Mouse (Mus musculus): Measurements from ENCODE around the gene Gm49383. TPM values are rescaled to one million over a fixed set of nuclear protein-coding genes. Genes with fewer than 3 reads are reported as not detected.

The Gm49383 gene
- polyA plus RNA-seq, 1 experiment from 2014 or later = 10.2 TPM

DNA sequence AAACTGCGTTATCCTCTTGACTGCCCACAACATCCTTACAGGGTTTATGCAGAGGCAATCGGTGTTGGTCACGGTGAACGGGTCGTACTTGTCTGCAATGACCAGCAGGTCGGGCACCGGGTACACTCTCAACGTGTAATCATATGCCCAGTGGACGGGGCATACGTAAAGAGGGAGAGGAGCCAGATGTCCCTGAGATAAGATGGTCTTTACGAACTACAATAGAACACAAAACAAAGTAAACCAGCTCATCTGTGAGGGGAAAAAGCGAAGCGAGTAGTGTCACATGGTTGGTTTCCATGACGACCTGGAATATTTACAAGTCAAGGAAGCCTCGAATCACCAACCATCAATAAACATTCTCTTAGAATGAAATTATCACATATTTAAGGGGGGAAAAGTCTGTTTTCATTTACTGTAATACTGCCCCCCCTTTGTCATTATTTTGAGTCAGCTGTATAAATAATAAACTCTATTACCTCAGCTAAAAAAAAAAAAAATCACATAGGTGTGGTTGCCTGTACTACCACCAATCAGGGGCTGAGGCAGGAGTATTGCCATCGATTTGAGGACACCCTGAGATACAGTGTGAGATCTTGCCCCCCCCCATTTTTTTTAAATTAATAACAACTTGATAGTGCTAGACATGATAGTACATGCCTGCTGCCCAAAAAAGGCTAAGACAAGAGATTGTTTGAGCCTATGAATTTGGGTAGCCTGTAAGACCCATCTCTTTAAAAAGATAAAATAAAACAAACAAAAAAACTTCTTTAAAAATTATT lies 7.3 kb upstream of the Gm49383 start, which contains the start of gene Gm49384:
TSS of gene Gm49384 (minus strand) at position 216 of the 782 bp plus-strand sequence.
- Histone ChIP-seq H3K36me3 (ENCODE audit: control insufficient read depth, insufficient read depth) (peaks cover 20% of the 10 kb centered on the region; the same call in 1 of the 2 replicates), H3K4me1 (replicated peaks; ENCODE audit: control insufficient read depth, insufficient read depth, low read length) (no peaks in the 10 kb centered on the region), H3K27me3 (replicated peaks; ENCODE audit: control insufficient read depth, insufficient read depth, low read length) (no peaks in the 10 kb centered on the region), H3K27ac (ENCODE audit: low read depth, low read length) (no peak within 1 kb of the TSS), H3K4me3 (ENCODE audit: low read depth, low read length) (no peak within 1 kb of the TSS), H3K9me3 (ENCODE audit: control insufficient read depth) (no peaks in the 10 kb centered on the region), H3K9ac (ENCODE audit: low read depth, low read length) (no peak within 1 kb of the TSS), H3K4me2 (replicated peaks; ENCODE audit: low read depth) (no peak within 1 kb of the TSS)
- no peak for TF ChIP-seq CTCF (IDR thresholded peaks at IDR 0.05; ENCODE audit: low read depth)
- WGBS = 73% methylated on average over 16 of the region's 16 CpGs
- no peak for ATAC-seq

GRCm38 (mm10) chr12:69198985-69199384 lies 2.1 kb upstream of the Gm49383 start:
- Histone ChIP-seq H3K9me3 (ENCODE audit: control insufficient read depth) (no peaks in the 10 kb centered on the region), H3K9ac (ENCODE audit: low read depth, low read length) (no peak overlapping the region), H3K27ac (ENCODE audit: low read depth, low read length) (no peak overlapping the region), H3K4me3 (ENCODE audit: low read depth, low read length) (0 out of 2 replicates have a peak overlapping the region, but pooled peaks have one; percentile 96), H3K4me1 (replicated peaks; ENCODE audit: control insufficient read depth, insufficient read depth, low read length) (no peaks in the 10 kb centered on the region; the same call in 1 of the 2 replicates), H3K4me2 (replicated peaks; ENCODE audit: low read depth) (peak overlapping the region; percentile 93; the same call in 1 of the 2 replicates), H3K27me3 (replicated peaks; ENCODE audit: control insufficient read depth, insufficient read depth, low read length) (no peaks in the 10 kb centered on the region), H3K36me3 (ENCODE audit: control insufficient read depth, insufficient read depth) (peaks cover 15% of the 10 kb centered on the region; the same call in 1 of the 2 replicates)
- peak; percentile 61 for ATAC-seq
- no peak for TF ChIP-seq CTCF (IDR thresholded peaks at IDR 0.05; ENCODE audit: low read depth)

DNA sequence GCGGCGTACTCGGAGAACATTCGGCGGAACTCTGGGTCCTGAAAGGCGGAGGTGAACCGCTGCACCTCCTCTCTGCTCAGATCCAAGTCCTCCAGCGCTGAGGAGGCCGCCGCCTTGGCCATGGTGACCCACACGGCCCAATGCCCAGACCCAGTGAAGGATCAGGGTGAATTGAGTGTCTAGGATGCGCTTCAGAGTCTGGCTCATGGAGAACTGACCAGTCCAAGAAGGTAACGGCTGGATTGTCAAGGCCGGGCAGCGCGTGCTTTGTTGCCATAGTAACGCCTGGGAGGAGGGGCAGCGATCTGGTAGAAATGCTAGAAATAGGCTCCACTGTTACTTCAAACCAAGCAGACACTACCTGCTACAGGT lies 1.2 kb upstream of the Gm49383 start, which contains the start of gene Dnaaf2:
TSS of gene Dnaaf2 (minus strand) at position 266 of the 372 bp plus-strand sequence.
- Histone ChIP-seq H3K9me3 (ENCODE audit: control insufficient read depth) (no peaks in the 10 kb centered on the region), H3K4me3 (ENCODE audit: low read depth, low read length) (peak within 1 kb of the TSS; percentile 96), H3K4me1 (replicated peaks; ENCODE audit: control insufficient read depth, insufficient read depth, low read length) (no peaks in the 10 kb centered on the region; the same call in 1 of the 2 replicates), H3K27me3 (replicated peaks; ENCODE audit: control insufficient read depth, insufficient read depth, low read length) (no peaks in the 10 kb centered on the region), H3K9ac (ENCODE audit: low read depth, low read length) (peak within 1 kb of the TSS; percentile 83), H3K27ac (ENCODE audit: low read depth, low read length) (peak within 1 kb of the TSS; percentile 89), H3K4me2 (replicated peaks; ENCODE audit: low read depth) (peak within 1 kb of the TSS; percentile 93), H3K36me3 (ENCODE audit: control insufficient read depth, insufficient read depth) (peaks cover 15% of the 10 kb centered on the region; the same call in 1 of the 2 replicates)
- no peak for TF ChIP-seq CTCF (IDR thresholded peaks at IDR 0.05; ENCODE audit: low read depth)
- peak; percentile 31; the same call in 1 of the 2 replicates for ATAC-seq
- 1% methylated on average over 18 of the region's 18 CpGs for WGBS

GRCm38 (mm10) chr12:69197378-69198163 lies 667 bp upstream of the Gm49383 start:
- peak; percentile 21; the same call in 1 of the 2 replicates for TF ChIP-seq CTCF (IDR thresholded peaks at IDR 0.05; ENCODE audit: low read depth)
- H3K9ac ChIP-seq (ENCODE audit: low read depth, low read length) = peak overlapping the region; percentile 83
- H3K36me3 ChIP-seq (ENCODE audit: control insufficient read depth, insufficient read depth) = peaks cover 15% of the 10 kb centered on the region; the same call in 1 of the 2 replicates
- peak overlapping the region; percentile 96 for H3K4me3 ChIP-seq (ENCODE audit: low read depth, low read length)
- no peaks in the 10 kb centered on the region for H3K27me3 ChIP-seq (replicated peaks; ENCODE audit: control insufficient read depth, insufficient read depth, low read length)
- no peaks in the 10 kb centered on the region; the same call in 1 of the 2 replicates for H3K4me1 ChIP-seq (replicated peaks; ENCODE audit: control insufficient read depth, insufficient read depth, low read length)
- H3K27ac ChIP-seq (ENCODE audit: low read depth, low read length) = peak overlapping the region; percentile 89
- under 1% methylated on average over 94 of the region's 94 CpGs for WGBS
- ATAC-seq = peak; percentile 77
- peak overlapping the region; percentile 93 for H3K4me2 ChIP-seq (replicated peaks; ENCODE audit: low read depth)
- no peaks in the 10 kb centered on the region for H3K9me3 ChIP-seq (ENCODE audit: control insufficient read depth)

- H3K27ac ChIP-seq (ENCODE audit: low read depth, low read length) = no peak overlapping the region
- TF ChIP-seq CTCF (IDR thresholded peaks at IDR 0.05; ENCODE audit: low read depth) = no peak
- no peaks in the 10 kb centered on the region for H3K27me3 ChIP-seq (replicated peaks; ENCODE audit: control insufficient read depth, insufficient read depth, low read length)
- H3K4me1 ChIP-seq (replicated peaks; ENCODE audit: control insufficient read depth, insufficient read depth, low read length) = no peaks in the 10 kb centered on the region; the same call in 1 of the 2 replicates
- no peak overlapping the region for H3K4me2 ChIP-seq (replicated peaks; ENCODE audit: low read depth)
- no peak overlapping the region for H3K4me3 ChIP-seq (ENCODE audit: low read depth, low read length)
- H3K9ac ChIP-seq (ENCODE audit: low read depth, low read length) = no peak overlapping the region
- no peaks in the 10 kb centered on the region for H3K9me3 ChIP-seq (ENCODE audit: control insufficient read depth)
- no peak for ATAC-seq
- peaks cover 4% of the 10 kb centered on the region; the same call in 1 of the 2 replicates for H3K36me3 ChIP-seq (ENCODE audit: control insufficient read depth, insufficient read depth)
- 90% methylated on average over 2 of the region's 2 CpGs for WGBS
These were observed 4.3 kb downstream of the Gm49383 start for GRCm38 (mm10) chr12:69192637-69193036.

GRCm38 (mm10) chr12:69191396-69191795 lies 5.5 kb downstream of the Gm49383 start:
- Histone ChIP-seq H3K4me3 (ENCODE audit: low read depth, low read length) (no peak overlapping the region), H3K27ac (ENCODE audit: low read depth, low read length) (no peak overlapping the region), H3K36me3 (ENCODE audit: control insufficient read depth, insufficient read depth) (peaks cover 4% of the 10 kb centered on the region; the same call in 1 of the 2 replicates), H3K27me3 (replicated peaks; ENCODE audit: control insufficient read depth, insufficient read depth, low read length) (no peaks in the 10 kb centered on the region), H3K9ac (ENCODE audit: low read depth, low read length) (no peak overlapping the region), H3K9me3 (ENCODE audit: control insufficient read depth) (no peaks in the 10 kb centered on the region), H3K4me2 (replicated peaks; ENCODE audit: low read depth) (no peak overlapping the region), H3K4me1 (replicated peaks; ENCODE audit: control insufficient read depth, insufficient read depth, low read length) (no peaks in the 10 kb centered on the region; the same call in 1 of the 2 replicates)
- TF ChIP-seq CTCF (IDR thresholded peaks at IDR 0.05; ENCODE audit: low read depth) = no peak
- no peak for ATAC-seq
- whole genome bisulfite sequencing = 91% methylated on average over 5 of the region's 5 CpGs

All from intestine, postnatal 0 days (tissue).